Mouse (Mus musculus) adrenal gland, adult 8-10 months (tissue): ENCODE results near the gene Samd8. TPM values are rescaled to one million over a fixed set of nuclear protein-coding genes. Genes with fewer than 3 reads are reported as not detected.
A peak's percentile ranks its signal among the peaks of the same experiment; 100 is the strongest.

ENCODE experiments used
- DNase-seq: peaks from one replicate; pipeline ENCODE4 v3.0.0; 2022
- total RNA-seq, 4 experiments: library from RNA; stranded (reverse); gene quantifications; 2 replicates each; pipeline ENCODE4 v1.2.4; 2022

Samd8 gene
- total RNA-seq, 4 experiments from 2014 or later = 51.8 to 77.2 (median 64.6) TPM

DNA sequence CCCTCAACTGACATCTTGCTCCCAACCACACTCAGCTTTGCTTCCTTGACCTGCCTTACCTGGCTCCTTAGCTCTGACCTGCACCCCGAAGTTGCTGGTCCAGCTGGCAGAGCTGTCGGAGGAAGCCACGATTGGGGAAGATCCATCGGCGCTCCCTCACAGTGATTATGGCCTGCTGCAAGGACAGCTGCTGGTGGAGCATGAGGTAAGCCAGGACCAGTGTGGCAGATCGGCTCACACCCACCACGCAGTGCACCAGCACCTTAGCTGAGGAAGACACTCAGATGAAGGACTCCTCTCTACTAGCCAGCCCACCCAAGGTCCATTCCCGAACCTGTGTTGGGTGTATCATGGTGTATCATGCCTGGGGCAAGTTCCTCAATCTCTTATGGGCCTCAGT lies 4.1 kb upstream of the Samd8 start:
- no peak for DNase-seq

DNA sequence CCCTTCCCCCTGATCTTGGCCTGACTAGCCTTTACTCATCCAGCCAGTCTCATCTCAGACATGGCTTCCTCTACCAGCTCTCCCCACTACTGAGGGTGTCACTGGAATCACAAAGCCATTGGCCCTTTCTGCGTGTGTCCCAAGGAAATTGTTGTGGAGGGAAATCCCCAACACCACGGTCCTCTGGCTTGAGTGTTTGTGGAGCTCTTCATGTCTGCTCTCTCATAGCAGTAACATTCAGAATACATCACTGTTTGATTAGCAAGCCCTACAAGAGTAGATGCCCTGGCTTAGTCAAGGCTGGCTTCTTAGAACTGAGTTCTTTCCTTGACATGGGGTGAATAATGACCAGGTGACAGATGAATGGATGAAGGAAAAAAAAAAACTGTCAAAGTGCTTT lies 3.5 kb upstream of the Samd8 start:
- no peak for DNase-seq

DNA sequence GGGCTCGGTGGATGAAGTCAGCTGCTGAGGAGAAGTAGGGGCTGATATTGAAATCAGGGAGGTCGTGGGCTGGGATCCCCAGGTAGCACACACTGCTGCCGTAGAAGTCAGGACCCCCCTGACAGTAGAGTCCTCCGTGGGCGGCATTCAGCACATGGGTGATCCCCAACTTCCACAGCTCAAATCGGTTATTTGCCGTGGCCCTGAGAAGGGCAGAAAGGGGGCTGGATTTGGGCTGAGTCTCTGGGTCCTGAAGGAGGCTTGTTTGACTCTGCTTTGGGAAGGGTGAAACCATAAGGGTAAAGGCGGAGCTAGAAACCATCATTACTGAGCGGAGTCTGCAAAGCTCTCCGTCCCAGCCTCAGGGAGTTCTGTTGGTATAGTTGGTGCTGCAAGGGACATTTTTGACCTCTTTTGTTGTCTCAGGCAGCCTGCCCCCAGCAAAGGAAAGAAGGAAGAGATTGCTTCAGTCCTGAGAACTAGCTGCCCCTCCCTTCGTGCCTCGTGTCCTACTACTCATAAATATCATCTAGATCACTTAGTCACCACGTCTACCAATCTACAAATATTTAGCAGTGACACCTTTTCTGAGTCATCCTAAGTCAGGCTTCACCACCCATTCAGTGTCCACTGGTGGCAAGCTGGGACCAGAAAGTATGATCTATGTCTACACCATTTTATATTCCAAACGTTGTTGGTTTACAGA lies 2.7 kb upstream of the Samd8 start:
- no peak for DNase-seq

DNA sequence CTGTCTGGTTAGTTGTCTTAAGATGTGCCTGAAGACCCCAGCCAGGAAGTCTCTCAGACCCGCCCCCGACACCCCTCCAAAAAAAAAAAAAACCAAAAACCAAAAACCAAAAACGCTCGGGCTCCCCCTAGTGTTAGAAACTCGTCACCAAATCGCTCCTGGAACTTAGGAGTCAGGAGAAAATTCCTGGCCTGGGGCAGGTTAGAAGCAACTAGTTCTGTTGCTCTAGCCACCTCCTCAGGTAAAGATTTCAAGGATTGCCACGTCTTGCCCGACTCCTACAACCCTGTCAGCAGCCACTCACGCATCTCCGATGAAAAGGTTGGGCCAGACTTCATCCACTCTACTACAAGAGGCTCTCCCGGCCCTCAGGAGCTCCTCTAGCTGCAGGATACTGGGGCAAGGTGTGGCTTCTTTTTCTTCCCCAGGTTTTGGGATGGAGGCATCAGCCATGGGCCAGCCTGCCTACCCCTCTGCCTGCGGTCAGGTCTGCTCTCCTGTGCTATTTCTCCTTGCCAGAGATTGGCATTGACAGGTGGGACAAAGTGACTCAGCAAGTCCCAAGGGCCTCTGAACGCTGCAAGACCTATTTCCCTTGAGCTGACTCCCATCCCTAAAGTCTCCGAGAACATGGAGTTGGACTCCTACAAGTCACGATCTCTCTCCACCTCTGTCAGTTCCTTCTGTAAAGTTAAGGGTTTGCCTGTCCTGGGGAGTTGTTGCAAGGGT lies 2.0 kb upstream of the Samd8 start:
- DNase-seq = no peak

DNA sequence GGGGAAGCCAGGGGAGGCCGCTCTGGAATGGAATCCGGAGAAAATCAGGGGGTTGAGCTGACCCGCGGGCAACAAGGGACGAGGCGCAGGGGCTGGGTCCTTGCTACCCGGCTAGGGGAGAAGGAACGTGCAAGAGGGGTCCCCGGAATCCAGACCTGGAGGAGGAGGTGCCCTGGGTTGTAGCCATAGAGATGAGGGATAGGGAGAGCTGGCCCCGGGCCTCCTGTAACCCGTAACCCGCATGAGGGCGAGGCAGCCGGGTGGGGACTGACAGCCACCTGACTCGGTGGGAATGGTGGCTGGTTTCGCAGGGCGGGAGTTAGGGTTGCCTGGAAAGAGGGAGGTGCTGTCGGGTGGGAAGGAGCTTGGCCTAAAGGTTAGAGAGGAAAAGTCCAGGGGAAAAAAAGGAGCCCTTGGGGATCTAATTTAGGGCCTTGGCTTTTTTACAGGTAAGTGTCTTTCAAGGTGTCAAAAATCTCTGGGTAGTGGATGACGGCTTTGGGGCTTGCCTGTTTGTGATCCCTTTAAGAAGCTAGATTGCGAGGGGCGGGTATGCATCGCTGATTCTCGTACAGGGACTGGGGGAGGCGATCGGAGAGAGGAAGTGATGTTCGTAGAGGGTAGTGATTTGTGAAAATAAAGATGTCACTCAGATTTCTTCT lies 681 bp downstream of the Samd8 start, which contains the start of gene Dusp13:
Gene Dusp13, minus strand, starts transcription at position 301 of the 662 bp plus-strand sequence.
- peak; percentile 72 for DNase-seq

DNA sequence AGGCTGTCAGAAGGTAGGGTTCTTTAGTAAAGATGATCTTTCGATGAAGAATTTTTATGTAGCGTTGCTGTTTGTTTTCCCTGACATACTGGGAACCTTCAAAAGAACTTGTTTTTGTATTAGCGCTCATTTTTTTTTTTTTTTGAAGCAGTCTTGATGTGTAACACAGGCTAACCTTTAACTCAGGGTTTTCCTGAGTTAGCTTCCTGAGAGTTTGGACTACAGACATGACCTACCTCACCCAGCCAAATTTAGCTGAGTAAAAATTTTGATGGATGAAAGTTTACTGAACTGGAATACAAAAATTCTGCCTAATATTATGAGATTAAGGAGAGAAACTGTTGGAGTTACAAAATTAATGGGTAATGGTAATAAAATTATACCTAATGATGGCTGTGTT lies 2.1 kb downstream of the Samd8 start:
- no peak for DNase-seq

DNA sequence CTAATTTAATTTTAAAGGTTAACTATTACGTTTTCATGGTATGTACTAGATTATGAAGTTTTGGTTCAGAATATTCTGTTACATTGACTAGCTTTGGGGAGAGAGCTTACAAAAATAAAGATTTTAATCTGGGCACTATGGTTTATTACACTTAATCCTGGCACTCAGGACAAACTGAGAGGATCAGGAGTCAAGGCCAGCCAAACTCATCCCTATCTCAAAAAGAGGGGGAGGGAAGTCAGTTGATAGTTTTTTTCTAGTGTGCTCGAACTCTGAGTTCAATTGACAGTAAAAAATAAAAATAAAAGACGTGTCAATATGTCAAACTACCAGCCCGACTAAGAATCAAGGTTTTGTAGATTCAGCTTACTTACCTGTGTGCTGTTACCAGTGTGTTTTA lies 3.0 kb downstream of the Samd8 start:
- DNase-seq = no peak

DNA sequence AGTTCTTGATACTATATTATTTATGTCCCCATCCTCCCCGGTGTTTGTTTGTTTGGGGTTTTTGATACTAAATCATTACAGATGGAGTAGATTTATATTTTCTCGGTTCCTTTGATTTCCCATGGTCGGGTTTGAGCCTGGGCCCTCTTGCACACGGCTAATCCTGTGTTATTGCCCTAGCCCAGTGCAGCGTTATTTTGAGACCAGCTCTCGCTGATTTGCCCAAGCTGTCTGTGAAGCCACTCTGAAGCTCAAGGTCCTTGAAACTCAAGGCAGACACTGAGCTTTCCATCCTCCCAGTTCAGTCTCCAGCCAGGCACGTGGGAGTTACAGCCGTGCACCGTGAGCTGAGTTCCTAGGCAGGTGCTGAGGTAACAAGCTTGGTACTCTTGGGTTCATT lies 11.2 kb downstream of the Samd8 start:
- DNase-seq = no peak

DNA sequence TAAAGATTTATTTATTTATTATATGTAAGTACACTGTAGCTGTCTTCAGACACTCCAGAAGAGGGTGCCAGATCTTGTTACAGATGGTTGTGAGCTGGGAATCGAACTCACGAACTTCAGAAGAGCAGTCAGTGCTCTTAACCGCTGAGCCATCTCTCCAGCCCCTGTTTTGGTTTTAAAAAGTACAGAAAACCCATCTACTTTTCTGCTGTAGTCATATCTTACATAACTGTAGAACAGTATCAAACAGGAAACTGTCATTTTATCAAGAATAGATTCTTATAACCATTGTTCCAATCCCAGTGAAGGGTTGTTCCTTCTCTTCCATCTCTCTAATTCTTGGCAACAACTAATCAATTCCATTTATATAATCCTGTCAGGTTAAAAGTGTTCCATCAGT lies 13.4 kb downstream of the Samd8 start:
- DNase-seq = no peak

DNA sequence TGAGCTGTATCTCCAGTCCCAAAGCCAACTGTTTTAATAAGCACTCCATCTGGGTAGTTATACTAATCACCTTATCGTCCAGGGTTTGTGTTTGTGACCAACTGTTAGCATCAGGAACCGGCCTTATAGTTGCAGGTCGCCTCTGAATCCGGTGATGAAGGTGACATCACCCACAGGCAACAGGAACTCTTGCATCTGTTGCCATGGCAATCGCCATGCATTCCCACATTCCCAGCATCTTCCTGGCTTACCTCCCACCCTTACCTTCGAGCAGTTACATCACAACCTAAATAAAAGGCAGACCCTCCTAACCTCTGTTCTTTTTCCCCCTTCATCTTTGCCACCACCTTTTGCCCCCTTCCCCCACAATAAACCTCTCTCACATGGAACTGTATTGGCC lies 14.3 kb downstream of the Samd8 start:
- no peak for DNase-seq

DNA sequence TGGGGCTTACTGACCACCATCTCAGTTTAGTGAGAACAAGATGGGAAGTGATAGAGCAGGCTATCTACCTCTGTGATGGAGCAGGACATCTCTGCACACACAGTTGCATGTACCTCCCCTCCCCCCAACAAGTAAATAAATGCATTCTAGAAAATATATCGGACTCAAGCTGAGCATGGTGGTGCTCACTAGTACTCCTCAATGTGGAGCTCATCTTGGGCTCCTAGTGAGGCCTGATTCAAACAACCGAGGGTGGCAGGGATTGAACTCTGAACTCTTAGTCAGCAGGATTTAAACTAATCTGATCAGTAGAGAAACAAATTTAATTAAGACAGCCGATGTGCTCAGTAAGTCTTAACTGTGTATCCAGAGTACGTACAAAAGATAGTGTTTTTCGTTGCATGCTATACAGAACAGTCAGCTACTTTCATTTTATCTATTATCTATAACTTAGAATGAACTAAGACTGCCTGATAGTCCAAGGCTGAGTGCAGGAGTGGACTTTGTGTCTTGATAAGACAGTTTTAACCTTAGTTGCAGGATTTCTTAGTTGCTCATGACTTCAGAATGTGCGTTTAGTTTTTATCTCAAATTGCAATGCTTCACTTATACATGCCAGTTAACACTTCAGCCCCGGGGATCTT lies 15.5 kb downstream of the Samd8 start:
- no peak for DNase-seq

DNA sequence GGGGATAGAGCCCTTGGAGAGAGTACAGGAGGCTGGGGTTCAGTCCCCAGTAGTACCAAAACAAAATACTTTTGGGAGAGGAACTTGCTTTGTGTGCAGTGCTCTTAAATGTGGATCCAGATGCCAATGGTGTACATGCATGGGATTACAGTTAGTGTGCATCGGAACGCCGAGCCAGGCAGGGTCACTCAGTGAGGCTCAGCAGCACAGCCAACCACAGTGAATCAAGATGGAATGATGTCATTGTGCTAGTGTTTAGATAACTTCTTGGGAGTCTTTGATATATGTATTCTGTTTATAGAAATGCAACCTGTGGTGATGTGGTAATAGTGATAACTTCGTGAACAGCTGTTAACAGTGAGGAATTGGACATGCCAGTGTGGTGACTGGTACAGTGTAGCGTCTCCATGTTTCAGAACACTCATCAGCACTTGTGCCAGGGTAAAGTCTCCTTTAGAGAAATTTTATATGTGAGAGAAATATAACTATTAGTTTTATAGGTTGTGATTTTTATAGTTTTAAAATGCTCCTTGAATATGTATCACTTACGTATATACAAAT lies 16.1 kb downstream of the Samd8 start:
- no peak for DNase-seq

DNA sequence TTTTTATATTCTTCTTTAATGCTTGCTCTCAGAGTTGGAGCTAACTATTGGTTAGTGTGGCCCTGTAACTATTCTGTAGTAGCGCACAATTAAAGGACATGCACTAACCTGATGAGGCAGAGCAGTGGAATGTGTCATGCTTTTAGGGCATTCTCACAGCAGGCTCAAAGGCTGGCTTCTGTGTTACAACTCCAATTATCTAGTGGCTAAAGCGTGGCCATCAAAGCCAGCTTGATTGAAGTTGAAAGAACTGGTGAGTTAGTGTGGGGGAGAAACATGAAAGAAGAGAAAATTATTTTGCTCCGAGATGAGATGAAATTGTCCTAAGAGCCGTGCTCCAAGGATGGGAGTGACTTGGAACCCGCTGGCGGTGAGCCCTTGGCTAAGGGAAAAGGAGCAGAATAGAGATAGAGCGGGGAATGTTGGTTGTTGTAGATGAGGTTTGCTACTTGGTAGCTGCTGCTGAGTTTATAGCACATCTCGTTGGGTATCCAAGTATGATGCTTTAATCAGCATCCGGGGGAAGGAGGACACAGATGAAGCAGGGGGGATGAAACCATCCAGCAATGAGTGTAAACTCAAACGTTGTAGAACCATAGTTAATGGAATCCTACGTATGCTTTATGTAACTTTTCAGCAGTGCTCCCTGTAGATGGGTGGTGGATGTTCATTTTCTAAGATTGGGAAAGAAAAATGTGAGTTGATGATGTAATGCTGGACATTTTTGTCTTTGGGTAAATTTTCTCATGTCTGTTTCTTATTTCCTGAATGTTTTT lies 22.4 kb downstream of the Samd8 start:
- DNase-seq = no peak

DNA sequence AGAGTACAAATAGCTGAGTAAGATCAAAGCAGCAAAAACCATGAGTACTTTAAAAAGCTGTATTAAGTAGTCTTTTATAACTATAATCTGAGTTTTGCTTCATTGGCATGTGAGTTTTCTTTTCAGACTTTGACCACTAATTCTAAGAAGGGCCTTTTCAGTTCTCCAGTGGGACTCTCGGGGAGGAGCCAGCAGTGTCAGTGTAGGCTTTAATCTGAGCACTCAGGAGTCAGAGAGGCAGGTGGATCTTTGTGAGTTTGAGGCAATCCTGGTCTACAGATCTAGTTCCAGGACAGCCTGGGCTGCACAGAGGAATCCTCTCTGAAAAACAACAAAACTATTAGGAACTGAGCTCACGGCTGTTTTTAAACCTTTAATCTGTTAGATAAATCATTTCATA lies 23.6 kb downstream of the Samd8 start:
- DNase-seq = no peak

DNA sequence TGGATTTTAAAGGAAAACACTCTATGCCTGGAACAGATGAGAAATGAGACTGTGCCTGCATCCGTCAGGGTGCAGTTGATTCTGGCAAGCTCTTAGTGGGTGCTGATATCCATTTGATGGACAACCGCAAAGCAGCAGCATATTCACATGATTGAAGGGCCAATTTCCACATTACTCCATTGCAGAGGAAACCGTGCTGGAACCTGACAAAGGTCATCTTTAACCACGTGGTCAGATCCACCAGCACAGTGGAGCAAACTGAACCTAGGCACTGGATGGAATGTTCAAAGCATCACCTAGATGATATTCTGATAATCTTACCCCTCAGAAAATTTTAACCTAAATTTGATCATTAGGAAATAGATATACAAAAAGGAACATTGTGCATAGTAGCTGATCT lies 25.9 kb downstream of the Samd8 start:
- no peak for DNase-seq

DNA sequence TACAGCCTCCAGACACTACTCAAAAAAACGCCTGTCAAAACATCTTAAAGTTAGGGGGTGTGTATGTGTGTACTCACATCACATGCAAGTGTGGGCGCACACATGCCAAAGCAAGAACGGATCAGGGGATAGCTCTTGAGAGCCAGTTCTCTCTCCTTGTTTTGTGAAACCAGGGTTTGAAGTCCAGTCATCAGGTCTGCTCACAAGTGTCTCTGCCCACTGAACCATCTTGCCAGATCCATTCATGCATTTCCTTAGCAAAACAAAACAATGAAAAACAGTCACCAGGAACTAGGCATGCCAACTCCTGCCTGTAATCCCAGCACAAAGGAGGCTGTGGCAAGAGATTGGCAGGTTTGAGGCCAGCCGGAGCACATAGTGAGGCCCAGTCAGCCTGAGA lies 36.2 kb downstream of the Samd8 start:
- DNase-seq = no peak

DNA sequence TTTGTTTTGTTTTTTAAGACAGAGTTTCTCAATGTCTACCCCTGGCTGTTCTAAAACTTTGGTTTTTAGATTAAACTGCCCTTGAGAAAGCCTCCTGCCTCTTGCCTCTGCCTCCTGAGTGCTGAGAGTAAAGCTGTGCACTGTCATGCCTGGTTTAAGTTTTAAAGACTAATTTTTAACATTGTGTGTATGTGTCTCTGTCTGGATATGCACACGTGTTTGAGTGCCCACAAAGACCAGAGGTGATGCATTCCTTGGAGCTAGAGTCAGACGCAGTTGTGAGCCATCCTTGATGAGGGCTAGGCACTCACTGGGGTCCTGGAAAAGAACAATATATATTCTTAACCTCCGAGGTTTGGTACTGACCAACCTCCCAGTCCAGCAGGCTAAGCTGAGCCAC lies 37.0 kb downstream of the Samd8 start:
- DNase-seq = no peak

DNA sequence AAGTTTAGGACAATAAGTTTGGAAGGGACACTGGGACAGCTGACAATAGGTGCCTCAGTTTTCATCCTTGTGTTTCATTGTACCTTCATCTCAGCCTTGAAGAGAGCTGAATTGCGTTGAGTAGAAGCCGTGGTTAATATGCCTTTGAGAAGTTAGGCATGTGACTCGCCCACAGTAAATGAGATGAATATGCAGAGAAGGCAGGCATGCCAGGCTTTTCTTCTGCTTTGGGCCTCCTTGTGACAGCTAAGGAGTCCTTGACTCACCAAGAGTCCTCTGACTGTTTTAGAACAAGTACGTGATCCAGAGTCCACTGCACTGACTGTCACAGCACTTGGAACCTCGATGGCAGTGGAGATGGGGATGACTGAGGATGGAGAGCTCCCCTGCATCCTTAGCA lies 37.8 kb downstream of the Samd8 start:
- no peak for DNase-seq

DNA sequence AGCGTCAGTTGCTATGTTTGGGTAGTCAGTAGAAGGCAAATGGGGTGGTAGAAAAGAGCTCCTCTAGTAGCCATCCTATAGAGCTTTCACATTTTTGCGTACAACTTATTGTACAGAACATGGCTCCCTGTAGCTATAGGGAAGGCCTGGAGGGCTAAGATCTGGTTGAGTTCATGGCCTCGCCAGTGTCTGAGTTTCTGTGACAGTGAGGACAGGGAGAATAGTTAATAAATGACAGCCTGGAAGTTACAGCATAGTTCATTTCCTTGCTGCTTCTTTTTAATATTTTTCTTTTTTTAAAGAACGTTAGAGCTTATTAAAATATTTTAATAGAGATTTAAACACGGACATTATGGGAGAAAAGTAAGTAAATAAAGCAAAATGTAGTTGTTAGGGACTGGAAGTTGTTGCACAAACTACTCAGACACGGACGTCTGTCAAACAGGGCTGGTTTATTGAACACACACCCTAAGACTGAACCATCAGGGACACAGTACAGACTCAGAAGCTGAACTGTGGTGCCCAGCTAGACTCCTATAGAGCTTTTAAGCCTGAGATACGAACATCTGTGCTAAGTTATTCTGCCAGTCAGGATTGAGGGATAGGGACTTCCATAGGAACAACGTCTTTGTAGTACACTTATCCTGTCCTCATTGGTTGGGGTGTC lies 40.4 kb downstream of the Samd8 start:
- DNase-seq = no peak

DNA sequence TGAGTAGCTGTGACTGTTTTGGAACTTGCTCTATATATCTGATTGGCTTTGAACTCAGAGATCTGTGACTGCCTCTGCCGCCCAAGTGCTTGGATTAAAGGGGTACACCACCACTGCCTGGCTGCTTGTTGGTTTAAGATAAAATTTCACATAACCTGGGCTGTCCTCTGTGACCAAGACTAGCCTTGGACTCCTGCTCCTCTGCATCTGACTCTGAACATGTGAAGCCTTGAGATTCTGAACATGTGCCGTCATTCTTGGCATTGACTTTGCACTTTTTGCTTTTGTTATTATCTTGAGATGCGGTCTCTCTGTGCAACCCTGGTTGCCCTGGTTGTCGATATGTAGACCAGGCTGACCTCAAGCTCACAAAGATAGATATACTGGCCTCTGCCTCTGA lies 41.4 kb downstream of the Samd8 start:
- DNase-seq = peak; percentile 62

DNA sequence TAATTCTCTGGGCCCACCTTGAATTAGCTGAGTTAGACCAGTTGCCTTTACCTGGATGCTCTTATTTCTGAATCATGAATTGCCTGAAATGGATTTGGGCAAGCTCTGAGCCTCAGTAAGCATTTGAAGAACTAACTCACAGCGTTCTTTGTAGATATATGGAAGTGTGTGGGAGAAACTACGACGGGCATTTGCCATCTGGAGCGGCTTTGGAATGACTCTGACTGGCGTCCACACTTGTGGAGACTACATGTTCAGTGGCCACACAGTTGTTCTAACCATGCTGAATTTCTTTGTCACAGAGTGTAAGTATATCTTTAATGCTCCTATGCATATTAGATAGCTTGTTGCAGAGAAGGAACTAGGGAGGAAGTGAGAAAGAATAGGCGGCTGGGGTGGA lies 41.9 kb downstream of the Samd8 start:
- DNase-seq = no peak

DNA sequence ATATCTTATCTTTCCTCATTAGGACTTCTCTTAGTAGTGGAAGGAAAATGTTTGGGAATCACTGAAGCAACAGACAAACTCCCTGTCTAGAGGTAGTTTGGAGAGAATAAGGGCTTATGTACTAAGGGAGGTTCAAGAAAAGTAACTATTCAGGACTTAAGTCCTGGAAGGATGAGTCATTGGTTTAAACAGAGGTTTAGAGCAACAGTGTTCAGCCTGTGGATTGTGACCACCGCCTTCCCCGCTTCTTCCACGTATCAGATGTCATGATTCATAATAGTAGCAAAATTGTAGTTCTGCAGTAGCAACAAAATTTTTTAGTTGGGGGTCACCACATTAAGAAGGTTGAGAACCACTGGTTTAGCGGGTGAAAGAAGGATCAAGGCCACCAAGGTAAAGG lies 50.3 kb downstream of the Samd8 start:
- DNase-seq = no peak
